Mouse (Mus musculus) mammary gland, adult 2 months (tissue): ENCODE measurements around the gene Tmem191c. TPM values are rescaled to one million over a fixed set of nuclear protein-coding genes. Genes with fewer than 3 reads are reported as not detected.

ENCODE experiments used
- polyA plus RNA-seq: library from polyadenylated mRNA; depleted of rRNA; stranded (reverse); fragments of >200 nt; gene quantifications from 2 replicates; pipeline ENCODE4 v1.2.3, GENCODE M21; 2012; ENCODE audit warnings: low replicate concordance; rRNA removed

Tmem191c gene
- 7.2 and 12.8 TPM in 2 replicates for polyA plus RNA-seq

DNA sequence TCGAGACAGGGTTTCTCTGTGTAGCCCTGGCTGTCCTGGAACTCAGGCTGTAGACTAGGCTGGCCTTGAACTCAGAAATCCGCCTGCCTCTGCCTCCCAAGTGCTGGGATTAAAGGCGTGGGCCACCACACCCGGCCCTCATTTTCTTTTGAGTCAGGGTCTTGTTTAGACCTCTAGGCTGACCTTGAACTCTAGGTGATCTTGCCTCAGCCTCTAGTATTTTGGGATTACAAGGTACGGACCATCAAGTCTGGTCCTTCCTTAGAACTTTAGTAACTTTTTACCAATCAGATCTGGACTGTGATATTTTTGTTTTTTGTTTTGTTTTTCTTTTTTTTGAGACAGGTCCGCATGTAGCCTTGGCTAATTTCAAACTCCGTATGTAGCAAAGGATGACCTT is at the start of gene Tmem191c:
Gene Tmem191c (plus strand): TSS at position 357 of the 400 bp plus-strand sequence.

DNA sequence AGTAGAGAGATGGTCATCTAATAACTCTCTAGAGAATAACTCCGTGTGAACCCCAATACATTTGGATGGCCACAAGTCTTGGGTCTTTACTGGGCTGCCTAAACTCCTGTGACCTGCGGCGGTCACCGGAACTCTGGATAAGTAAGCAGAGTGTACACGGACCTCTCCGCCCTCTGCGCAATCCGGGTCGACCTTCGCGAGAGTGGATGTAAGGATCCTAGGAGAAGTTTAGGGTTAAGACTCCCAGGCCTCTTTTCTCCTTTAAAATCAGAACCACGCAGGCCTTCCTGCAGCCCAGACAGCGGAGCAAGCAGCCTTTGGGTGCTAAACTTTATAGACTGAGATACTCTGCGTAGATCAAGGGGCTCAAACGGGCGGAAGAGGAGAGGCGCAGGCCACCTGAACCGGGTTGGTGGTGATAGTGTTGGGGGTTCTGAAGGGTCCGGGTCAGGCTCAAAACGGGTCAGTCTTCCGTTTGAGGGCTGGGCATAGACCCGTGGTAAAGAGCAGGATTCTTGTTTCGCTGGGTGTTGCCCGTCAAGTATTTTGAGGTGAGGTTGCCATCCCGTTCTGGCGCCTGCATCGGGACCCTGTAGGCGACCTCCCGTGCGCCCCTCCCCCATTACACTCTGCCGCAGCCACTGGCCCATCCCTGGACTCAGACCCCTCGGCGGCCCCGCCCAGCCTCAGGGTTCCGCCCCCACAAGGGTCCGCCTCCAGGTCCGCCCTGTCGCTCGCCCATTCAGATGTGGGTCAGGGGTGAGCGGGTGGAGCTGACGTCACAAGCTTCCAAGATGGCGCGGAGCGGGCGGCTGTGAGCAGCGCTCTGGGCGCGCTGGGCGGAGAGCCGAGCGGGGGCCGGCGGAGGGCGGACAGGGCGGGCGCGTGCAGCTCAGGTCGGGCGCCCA is 42.8 kb upstream of the Tmem191c start, which contains the start of gene Hic2:
Gene Hic2 (plus strand): TSS at position 779 of the 908 bp plus-strand sequence.

DNA sequence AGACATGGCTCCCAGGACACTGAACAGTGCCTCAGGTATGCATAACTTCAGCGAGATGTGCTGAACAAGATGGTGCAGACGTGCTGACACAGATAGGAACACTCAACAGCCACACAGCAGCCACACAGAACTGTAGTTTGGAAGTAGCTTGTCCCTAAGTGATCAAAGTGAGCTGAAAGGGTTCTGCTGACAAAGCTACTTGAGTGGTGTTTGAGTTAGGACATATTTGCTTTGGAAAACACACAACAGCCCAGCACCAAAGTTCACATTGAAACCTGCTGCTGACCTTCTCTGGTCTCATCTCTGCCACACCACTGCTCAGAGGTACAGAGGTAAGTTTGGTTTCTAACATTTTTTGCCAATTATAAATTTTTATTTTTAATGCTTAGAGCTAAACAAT is 55.2 kb downstream of the Tmem191c start, which contains the start of gene Serpind1:
Gene Serpind1 (plus strand): TSS at position 256 of the 400 bp plus-strand sequence.

Other genes with a start within 250 kb of the Tmem191c start
- gene Ypel1, start 206.4 kb upstream of the Tmem191c start, polyA plus RNA-seq, result 2.1 and 3.5 TPM in 2 replicates
- gene Ppil2, start 164.8 kb upstream of the Tmem191c start, polyA plus RNA-seq, result 92.4 and 144 TPM in 2 replicates
- 1.7 and 2.2 TPM in 2 replicates for gene 2610318N02Rik, start 150.9 kb upstream of the Tmem191c start, polyA plus RNA-seq
- gene Sdf2l1, start 143.7 kb upstream of the Tmem191c start, polyA plus RNA-seq, result 17.5 and 48.3 TPM in 2 replicates
- 4.2 and 14.7 TPM in 2 replicates for gene Ydjc, start 131.5 kb upstream of the Tmem191c start, polyA plus RNA-seq
- 1.5 and 1.6 TPM in 2 replicates for gene Ccdc116, start 128.8 kb upstream of the Tmem191c start, polyA plus RNA-seq
- gene Ube2l3, start 73.4 kb upstream of the Tmem191c start, polyA plus RNA-seq, result 59.2 and 76.5 TPM in 2 replicates
- 0.04 and 0.06 TPM in 2 replicates for gene Rimbp3, start 67.5 kb upstream of the Tmem191c start, polyA plus RNA-seq
- 2.4 and 2.6 TPM in 2 replicates for gene Hic2, start 42.5 kb upstream of the Tmem191c start, polyA plus RNA-seq
- 0.45 and 1.3 TPM in 2 replicates for gene Serpind1, start 55.3 kb downstream of the Tmem191c start, polyA plus RNA-seq
- 5.7 and 8.4 TPM in 2 replicates for gene Snap29, start 129.9 kb downstream of the Tmem191c start, polyA plus RNA-seq
- gene Pi4ka, start 130.2 kb downstream of the Tmem191c start, polyA plus RNA-seq, result 47.9 and 65.5 TPM in 2 replicates
- gene Crkl, start 175.9 kb downstream of the Tmem191c start, polyA plus RNA-seq, result 67.7 and 91.9 TPM in 2 replicates
- gene Aifm3, start 213.5 kb downstream of the Tmem191c start, polyA plus RNA-seq, result 1.8 and 1.9 TPM in 2 replicates
- gene Lztr1, start 232.6 kb downstream of the Tmem191c start, polyA plus RNA-seq, result 229 and 242 TPM in 2 replicates